Mouse (Mus musculus) lung, postnatal 0 days (tissue): ENCODE data around the gene Fndc9. TPM values are rescaled to one million over a fixed set of nuclear protein-coding genes. Genes with fewer than 3 reads are reported as not detected.

Source experiments
- ATAC-seq: fragments of 200-750 bp; cut with Nextera tagmentation; 2 replicates; pipeline ENCODE4 v1.8.0; 2017; ENCODE audit warnings: moderate library complexity
- DNase-seq: peaks from one replicate; pipeline ENCODE4 v3.0.0-alpha.2; 2016; ENCODE audit warnings: low spot score
- H3K27ac ChIP-seq: fragments of 300-500 bp; sonication (generic); 2 replicates; pipeline ENCODE4 v1.5.1; 2014; ENCODE audit warnings: antibody characterized with exemption, mild to moderate bottlenecking, low read length, mixed read lengths
- H3K27me3 ChIP-seq: fragments of 300-500 bp; sonication (generic); replicated peaks from 2 replicates; pipeline ENCODE4 v1.6.1; 2014; ENCODE audit warnings: low read length, mixed read lengths; ENCODE audit not compliant: insufficient read depth
- H3K36me3 ChIP-seq: fragments of 300-500 bp; sonication (generic); 2 replicates; pipeline ENCODE4 v1.6.1; 2014; ENCODE audit warnings: low read length, mixed read lengths; ENCODE audit not compliant: insufficient read depth
- H3K4me1 ChIP-seq: fragments of 300-500 bp; sonication (generic); 2 replicates; pipeline ENCODE4 v1.6.1; 2014; ENCODE audit warnings: antibody characterized with exemption, low read depth, low read length, mixed read lengths; ENCODE audit not compliant: insufficient read depth
- H3K4me2 ChIP-seq: fragments of 300-500 bp; sonication (generic); replicated peaks from 2 replicates; pipeline ENCODE4 v1.6.1; 2014; ENCODE audit warnings: low read depth, mild to moderate bottlenecking, low read length, moderate library complexity, mixed read lengths
- H3K4me3 ChIP-seq: fragments of 300-500 bp; sonication (generic); 2 replicates; pipeline ENCODE4 v1.5.1; 2014; ENCODE audit warnings: low read depth, low read length
- H3K9ac ChIP-seq: fragments of 300-500 bp; sonication (generic); replicated peaks from 2 replicates; pipeline ENCODE4 v1.6.1; 2014; ENCODE audit warnings: low read depth, mild to moderate bottlenecking
- H3K9me3 ChIP-seq: fragments of 300-500 bp; sonication (generic); 2 replicates; pipeline ENCODE4 v1.6.1; 2016; ENCODE audit warnings: low read length, mixed read lengths
- CTCF ChIP-seq: IDR thresholded peaks from 2 replicates; pipeline ENCODE4 v1.5.1; 2016; ENCODE audit warnings: antibody characterized with exemption, mild to moderate bottlenecking
- EP300 ChIP-seq: IDR thresholded peaks from 2 replicates; pipeline ENCODE4 v1.6.1; 2016; ENCODE audit warnings: antibody characterized with exemption, mild to moderate bottlenecking, control low read depth
- WGBS: fragments of 180-500 bp; shearing (Covaris S2); extraction: QIAGEN DNeasy Blood & Tissue Kit; methylation state at CpG from one replicate; pipeline ENCODE4 v1.1.7; 2014; 5-methylcytosine and 5-hydroxymethylcytosine counted together
- polyA plus RNA-seq: library from polyadenylated mRNA; unstranded; fragments of >200 nt; fragmentation: Nextera tagmentation; extraction: Ambion mirVana; gene quantifications from 2 replicates; pipeline ENCODE4 v1.2.1, GENCODE M21; 2015

The Fndc9 gene
- polyA plus RNA-seq, 1 experiment from 2014 or later, result not detected

DNA sequence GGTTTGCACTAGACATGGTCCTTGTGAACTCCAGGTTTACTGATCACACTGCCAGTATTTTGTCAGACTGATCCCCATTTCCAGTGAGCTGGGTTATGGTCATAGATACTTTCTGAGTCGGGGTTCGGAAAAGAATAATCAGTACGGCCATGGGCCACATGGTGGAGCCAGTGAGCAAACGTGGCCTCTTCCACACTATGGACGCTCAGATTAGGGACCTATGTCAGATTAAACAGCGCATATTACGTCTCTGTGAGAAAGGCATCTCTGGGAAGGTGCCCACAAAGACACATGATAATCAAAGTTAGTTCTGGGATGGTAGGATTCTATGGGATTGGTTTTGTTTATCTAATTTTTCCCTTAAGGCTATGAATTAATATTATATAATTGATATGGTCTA is 33.7 kb downstream of the Fndc9 start:
- 22% methylated on average over 7 of the region's 7 CpGs for WGBS
- Histone ChIP-seq H3K4me1 (no peaks in the 10 kb centered on the region; the same call in 1 of the 2 replicates), H3K27ac (no peak overlapping the region), H3K27me3 (no peaks in the 10 kb centered on the region), H3K9me3 (no peaks in the 10 kb centered on the region), H3K36me3 (no peaks in the 10 kb centered on the region), H3K4me3 (no peak overlapping the region), H3K9ac (no peak overlapping the region), H3K4me2 (no peak overlapping the region)
- no peak for TF ChIP-seq EP300
- TF ChIP-seq CTCF, result peak; percentile 84
- DNase-seq (peak; percentile 51), ATAC-seq (no peak)

DNA sequence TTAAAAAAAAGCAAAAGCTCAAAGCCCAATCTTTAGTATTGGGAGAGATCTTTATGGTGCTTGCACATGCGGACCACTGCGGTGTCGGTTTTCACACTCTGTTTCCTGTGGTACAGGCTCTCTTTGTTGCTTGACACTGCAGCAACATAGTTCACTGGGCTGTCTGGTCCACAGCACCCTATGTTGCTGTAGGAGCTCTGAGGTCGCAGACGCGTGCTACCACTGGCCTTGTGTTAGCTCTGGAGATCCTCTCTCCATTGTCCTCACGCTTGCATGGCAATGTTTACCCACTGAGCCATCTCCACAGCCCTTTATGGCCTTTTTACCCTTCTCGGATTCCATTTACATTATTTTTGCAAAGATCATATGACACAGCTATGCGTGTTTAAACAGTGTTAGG is 34.1 kb downstream of the Fndc9 start:
- DNase-seq (no peak), ATAC-seq (no peak)
- TF ChIP-seq EP300 (no peak), CTCF (no peak)
- Histone ChIP-seq H3K4me1 (no peaks in the 10 kb centered on the region; the same call in 1 of the 2 replicates), H3K9me3 (no peaks in the 10 kb centered on the region), H3K27me3 (no peaks in the 10 kb centered on the region), H3K4me3 (no peak overlapping the region), H3K36me3 (no peaks in the 10 kb centered on the region), H3K4me2 (no peak overlapping the region), H3K27ac (no peak overlapping the region), H3K9ac (no peak overlapping the region)
- 67% methylated on average over 9 of the region's 9 CpGs for WGBS

GRCm38 (mm10) chr11:46269893-46270292 is 34.6 kb downstream of the Fndc9 start:
- 43% methylated on average over 3 of the region's 3 CpGs for WGBS
- H3K4me1 ChIP-seq, result no peaks in the 10 kb centered on the region; the same call in 1 of the 2 replicates
- H3K9ac ChIP-seq, result no peak overlapping the region
- no peaks in the 10 kb centered on the region for H3K36me3 ChIP-seq
- no peaks in the 10 kb centered on the region for H3K9me3 ChIP-seq
- no peaks in the 10 kb centered on the region for H3K27me3 ChIP-seq
- no peak overlapping the region for H3K4me2 ChIP-seq
- H3K4me3 ChIP-seq, result no peak overlapping the region
- DNase-seq, result no peak
- no peak for TF ChIP-seq CTCF
- TF ChIP-seq EP300, result no peak
- no peak for ATAC-seq
- H3K27ac ChIP-seq, result no peak overlapping the region

GRCm38 (mm10) chr11:46272058-46272681 is 36.8 kb downstream of the Fndc9 start:
- no peak overlapping the region for H3K4me3 ChIP-seq
- DNase-seq (no peak), ATAC-seq (no peak)
- no peak overlapping the region for H3K9ac ChIP-seq
- H3K36me3 ChIP-seq, result no peaks in the 10 kb centered on the region
- no peak overlapping the region for H3K4me2 ChIP-seq
- no peaks in the 10 kb centered on the region for H3K27me3 ChIP-seq
- TF ChIP-seq EP300 (no peak), CTCF (no peak)
- WGBS, result 72% methylated on average over 8 of the region's 8 CpGs
- H3K27ac ChIP-seq, result no peak overlapping the region
- no peaks in the 10 kb centered on the region for H3K9me3 ChIP-seq
- no peaks in the 10 kb centered on the region for H3K4me1 ChIP-seq

DNA sequence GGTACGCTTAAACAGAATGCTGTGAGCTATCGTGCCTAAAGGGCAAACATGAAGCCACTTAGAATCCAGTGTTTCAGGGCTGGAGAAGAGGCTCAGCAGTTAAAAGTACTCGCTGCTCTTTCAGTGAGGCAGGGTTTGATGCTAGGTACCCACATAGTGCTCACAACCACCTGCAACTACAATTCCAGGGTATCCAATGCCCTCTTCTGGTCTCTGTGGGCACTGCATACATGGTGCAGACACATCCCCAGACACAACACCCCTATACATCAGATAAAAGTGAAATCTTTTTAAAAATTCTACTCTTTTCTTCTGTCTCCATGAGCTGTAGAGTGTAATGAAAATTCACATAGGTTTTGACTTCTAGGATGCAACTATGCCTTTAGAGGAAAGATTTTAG is 38.6 kb downstream of the Fndc9 start:
- TF ChIP-seq CTCF, result no peak; the same call in 1 of the 2 replicates
- TF ChIP-seq EP300, result no peak
- 89% methylated on average over 3 of the region's 3 CpGs for WGBS
- H3K27me3 ChIP-seq, result no peaks in the 10 kb centered on the region
- no peak overlapping the region for H3K4me3 ChIP-seq
- no peak overlapping the region for H3K9ac ChIP-seq
- no peaks in the 10 kb centered on the region for H3K9me3 ChIP-seq
- ATAC-seq, result no peak
- no peaks in the 10 kb centered on the region for H3K4me1 ChIP-seq
- no peaks in the 10 kb centered on the region for H3K36me3 ChIP-seq
- no peak for DNase-seq
- no peak overlapping the region for H3K27ac ChIP-seq
- no peak overlapping the region for H3K4me2 ChIP-seq

DNA sequence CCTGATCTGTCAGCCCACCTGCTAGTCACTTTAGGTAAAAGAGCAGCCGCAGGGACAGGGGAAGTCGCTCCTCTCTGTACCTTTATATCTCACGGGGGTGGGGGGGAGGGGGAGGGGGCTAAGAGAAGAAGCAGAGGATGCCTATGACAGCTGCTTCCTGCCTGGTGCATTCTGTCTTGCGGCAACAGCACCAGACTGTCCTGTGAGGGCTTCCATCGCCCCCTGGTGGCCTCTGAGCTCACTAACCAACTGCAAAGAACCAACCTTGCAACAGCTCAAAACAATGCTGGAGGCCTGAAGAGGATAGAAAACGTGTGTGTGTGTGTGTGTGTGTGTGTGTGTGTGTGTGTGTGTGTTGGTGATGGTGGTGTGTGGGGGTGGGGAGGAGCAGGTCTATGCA is 40.0 kb downstream of the Fndc9 start:
- no peaks in the 10 kb centered on the region for H3K4me1 ChIP-seq
- no peak overlapping the region for H3K4me2 ChIP-seq
- H3K27me3 ChIP-seq, result no peaks in the 10 kb centered on the region
- 4% methylated on average over 6 of the region's 6 CpGs for WGBS
- DNase-seq (peak; percentile 83), ATAC-seq (peak; percentile 74)
- no peak overlapping the region for H3K27ac ChIP-seq
- H3K4me3 ChIP-seq, result no peak overlapping the region
- TF ChIP-seq EP300, result no peak
- peak; percentile 86 for TF ChIP-seq CTCF
- no peak overlapping the region for H3K9ac ChIP-seq
- H3K36me3 ChIP-seq, result no peaks in the 10 kb centered on the region
- H3K9me3 ChIP-seq, result no peaks in the 10 kb centered on the region
